Mouse (Mus musculus) mouse embryonic stem cell (cell line): ENCODE measurements around the gene Ctbp2.

ENCODE experiments used
- in situ Hi-C, 2 experiments: fragments of 300-500 bp; cut with MboI; formaldehyde crosslinking; loops; 1 replicate in 1 of 2; 3 replicates in 1 of 2; pipeline ENCODE4 v1.14.3; 2019 to 2020; ENCODE audit warnings: low sequenced_read_pairs in 2 of 2, low pct_unique_long_range_greater_than_20kb in 1 of 2, mixed read lengths in 1 of 2; ENCODE audit not compliant: unreplicated experiment in 1 of 2

The Ctbp2 gene

GRCm38 (mm10) chr7:132996391-132996790 is 127.8 kb downstream of the Ctbp2 start:
- in situ Hi-C loops, result no loop called here

- in situ Hi-C loops, result no loop called here
These were observed 129.4 kb downstream of the Ctbp2 start for GRCm38 (mm10) chr7:132994628-132995191.

- in situ Hi-C loops, result no loop called here
These were observed 130.0 kb downstream of the Ctbp2 start for GRCm38 (mm10) chr7:132994120-132994519.

- in situ Hi-C loops, result no loop called here
These were observed 131.1 kb downstream of the Ctbp2 start for GRCm38 (mm10) chr7:132992967-132993615.

- in situ Hi-C loops, result no loop called here
These were observed 132.8 kb downstream of the Ctbp2 start for GRCm38 (mm10) chr7:132991240-132991900.

GRCm38 (mm10) chr7:132989839-132990238 is 134.3 kb downstream of the Ctbp2 start:
- in situ Hi-C loops, result no loop called here

- in situ Hi-C loops, result no loop called here
These were observed 141.5 kb downstream of the Ctbp2 start for GRCm38 (mm10) chr7:132982639-132983038.

- in situ Hi-C loops, result no loop called here
These were observed 146.2 kb downstream of the Ctbp2 start for GRCm38 (mm10) chr7:132977981-132978380.

GRCm38 (mm10) chr7:132976079-132976478 is 148.1 kb downstream of the Ctbp2 start:
- in situ Hi-C loops, result no loop called here

- in situ Hi-C loops, result no loop called here
These were observed 152.1 kb downstream of the Ctbp2 start for GRCm38 (mm10) chr7:132972079-132972478.

- in situ Hi-C loops, result no loop called here
These were observed 158.4 kb downstream of the Ctbp2 start for GRCm38 (mm10) chr7:132965707-132966106.

- in situ Hi-C loops, result no loop called here
These were observed 159.8 kb downstream of the Ctbp2 start for GRCm38 (mm10) chr7:132964395-132964794.

GRCm38 (mm10) chr7:132950613-132951012 is 173.5 kb downstream of the Ctbp2 start:
- in situ Hi-C loops, result no loop called here

- in situ Hi-C loops, result no loop called here
These were observed 174.2 kb downstream of the Ctbp2 start for GRCm38 (mm10) chr7:132949968-132950367.

GRCm38 (mm10) chr7:132940569-132940968 is 183.6 kb downstream of the Ctbp2 start:
- in situ Hi-C loops, result no loop called here

GRCm38 (mm10) chr7:132939118-132939517 is 185.0 kb downstream of the Ctbp2 start:
- in situ Hi-C loops, result no loop called here
